Mouse (Mus musculus): ENCODE data around the gene Reep6. TPM values are rescaled to one million over a fixed set of nuclear protein-coding genes. Genes with fewer than 3 reads are reported as not detected.

The Reep6 gene
- polyA plus RNA-seq, 1 experiment = 17.6 TPM

DNA sequence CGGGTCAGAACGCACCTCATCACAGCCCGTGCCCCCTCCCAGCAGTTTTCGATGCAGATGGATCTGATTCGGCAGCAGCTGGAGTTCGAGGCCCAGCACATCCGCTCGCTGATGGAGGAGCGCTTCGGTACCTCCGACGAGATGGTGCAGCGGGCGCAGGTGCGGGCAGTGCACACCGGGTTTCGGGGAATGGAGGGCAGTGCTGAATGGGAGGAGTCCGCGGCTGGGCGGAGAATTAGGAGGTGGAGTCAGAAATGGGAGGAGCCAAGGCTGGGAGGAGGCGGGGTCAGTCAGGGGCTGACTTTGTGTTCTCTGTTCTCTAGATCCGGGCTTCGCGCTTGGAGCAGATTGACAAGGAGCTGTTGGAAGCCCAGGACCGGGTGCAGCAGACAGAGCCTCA, 24.9 kb upstream of the Reep6 start:
- H3K9me3 ChIP-seq (replicated peaks; ENCODE audit: control insufficient read depth, insufficient read depth, low read length, poor library complexity, severe bottlenecking) = no peaks in the 10 kb centered on the region
- H3K4me3 ChIP-seq (ENCODE audit: low read depth, low read length) = peak overlapping the region; percentile 77
- H3K27me3 ChIP-seq (ENCODE audit: control insufficient read depth, insufficient read depth, low read length, poor library complexity, severe bottlenecking) = no peaks in the 10 kb centered on the region
- TF ChIP-seq CTCF (IDR thresholded peaks at IDR 0.05; ENCODE audit: low read depth, low read length) = no peak
- peak; percentile 80 for TF ChIP-seq POLR2A (IDR thresholded peaks at IDR 0.05; ENCODE audit: insufficient read depth, low read length)
- peak overlapping the region; percentile 32 for H3K9ac ChIP-seq (ENCODE audit: low read depth, poor library complexity, severe bottlenecking)
- no peaks in the 10 kb centered on the region for H3K36me3 ChIP-seq (ENCODE audit: control insufficient read depth, insufficient read depth, low read length, poor library complexity, severe bottlenecking)
- H3K4me1 ChIP-seq (ENCODE audit: control insufficient read depth, insufficient read depth, low read length) = no peaks in the 10 kb centered on the region
- no peak overlapping the region for H3K27ac ChIP-seq (ENCODE audit: insufficient read depth, low read length)

DNA sequence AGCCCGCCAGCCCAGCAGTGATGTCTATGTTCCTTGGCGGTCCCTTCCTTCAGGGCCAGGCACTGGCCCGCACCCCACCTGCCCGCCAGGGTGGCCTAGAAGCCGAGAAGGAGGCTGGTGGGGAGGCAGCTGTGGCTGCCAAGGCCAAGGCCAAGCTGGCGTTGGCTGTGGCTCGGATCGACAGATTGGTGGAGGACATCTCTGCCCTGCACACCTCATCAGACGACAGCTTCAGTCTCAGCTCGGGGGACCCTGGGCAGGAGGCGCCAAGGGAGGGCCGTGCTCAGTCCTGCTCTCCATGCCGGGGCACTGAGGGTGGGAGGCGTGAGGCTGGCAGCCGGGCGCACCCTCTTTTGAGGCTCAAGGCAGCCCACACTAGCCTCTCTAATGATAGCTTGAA, 18.2 kb upstream of the Reep6 start:
- no peaks in the 10 kb centered on the region for H3K36me3 ChIP-seq (ENCODE audit: control insufficient read depth, insufficient read depth, low read length, poor library complexity, severe bottlenecking)
- H3K4me1 ChIP-seq (ENCODE audit: control insufficient read depth, insufficient read depth, low read length) = no peaks in the 10 kb centered on the region
- TF ChIP-seq EP300 (IDR thresholded peaks at IDR 0.05; ENCODE audit: insufficient read depth, low read depth, low read length) (no peak), CTCF (IDR thresholded peaks at IDR 0.05; ENCODE audit: low read depth, low read length) (no peak), POLR2A (IDR thresholded peaks at IDR 0.05; ENCODE audit: insufficient read depth, low read length) (no peak)

DNA sequence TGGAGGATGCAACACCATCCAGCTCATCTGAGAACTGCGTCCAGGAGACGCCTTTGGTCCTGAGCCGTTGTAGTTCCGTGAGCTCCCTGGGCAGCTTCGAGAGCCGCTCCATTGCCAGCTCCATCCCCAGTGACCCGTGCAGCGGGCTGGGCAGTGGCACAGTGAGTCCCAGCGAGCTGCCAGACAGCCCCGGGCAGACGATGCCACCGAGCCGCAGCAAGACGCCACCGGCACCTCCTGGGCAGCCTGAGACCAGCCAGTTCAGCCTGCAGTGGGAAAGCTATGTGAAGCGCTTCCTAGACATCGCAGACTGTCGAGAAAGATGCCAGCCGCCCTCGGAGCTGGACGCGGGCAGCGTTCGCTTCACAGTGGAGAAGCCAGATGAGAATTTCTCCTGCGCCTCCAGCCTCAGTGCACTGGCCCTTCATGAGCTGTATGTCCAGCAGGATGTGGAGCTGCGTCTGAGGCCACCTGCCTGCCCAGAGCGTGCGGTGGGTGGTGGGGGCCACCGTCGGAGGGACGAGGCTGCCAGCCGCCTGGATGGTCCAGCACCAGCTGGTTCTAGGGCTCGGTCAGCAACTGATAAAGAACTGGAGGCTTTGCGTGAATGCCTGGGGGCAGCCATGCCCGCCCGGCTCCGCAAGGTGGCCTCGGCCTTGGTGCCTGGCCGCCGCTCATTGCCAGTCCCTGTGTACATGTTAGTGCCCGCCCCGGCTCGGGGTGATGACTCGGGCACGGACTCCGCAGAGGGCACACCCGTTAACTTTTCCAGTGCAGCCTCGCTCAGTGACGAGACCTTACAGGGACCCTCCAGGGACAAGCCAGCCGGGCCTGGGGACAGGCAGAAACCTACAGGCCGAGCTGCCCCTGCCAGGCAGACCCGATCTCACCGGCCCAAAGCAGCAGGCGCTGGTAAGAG, 16.9 kb upstream of the Reep6 start:
- Histone ChIP-seq H3K36me3 (ENCODE audit: control insufficient read depth, insufficient read depth, low read length, poor library complexity, severe bottlenecking) (no peaks in the 10 kb centered on the region), H3K27me3 (ENCODE audit: control insufficient read depth, insufficient read depth, low read length, poor library complexity, severe bottlenecking) (no peaks in the 10 kb centered on the region), H3K9ac (ENCODE audit: low read depth, poor library complexity, severe bottlenecking) (peak overlapping the region; percentile 26; the same call in 1 of the 2 replicates), H3K27ac (ENCODE audit: insufficient read depth, low read length) (no peak overlapping the region), H3K4me1 (ENCODE audit: control insufficient read depth, insufficient read depth, low read length) (no peaks in the 10 kb centered on the region), H3K4me3 (ENCODE audit: low read depth, low read length) (peak overlapping the region; percentile 8), H3K9me3 (replicated peaks; ENCODE audit: control insufficient read depth, insufficient read depth, low read length, poor library complexity, severe bottlenecking) (no peaks in the 10 kb centered on the region)
- TF ChIP-seq POLR2A (IDR thresholded peaks at IDR 0.05; ENCODE audit: insufficient read depth, low read length) (no peak), EP300 (IDR thresholded peaks at IDR 0.05; ENCODE audit: insufficient read depth, low read depth, low read length) (no peak)

More for the DNA sequence above, 18.2 kb upstream of the Reep6 start:
- Histone ChIP-seq H3K27me3 (ENCODE audit: control insufficient read depth, insufficient read depth, low read length, poor library complexity, severe bottlenecking) (no peaks in the 10 kb centered on the region), H3K9me3 (replicated peaks; ENCODE audit: control insufficient read depth, insufficient read depth, low read length, poor library complexity, severe bottlenecking) (no peaks in the 10 kb centered on the region), H3K9ac (ENCODE audit: low read depth, poor library complexity, severe bottlenecking) (no peak overlapping the region), H3K4me3 (ENCODE audit: low read depth, low read length) (peak overlapping the region; percentile 44), H3K27ac (ENCODE audit: insufficient read depth, low read length) (no peak overlapping the region)

DNA sequence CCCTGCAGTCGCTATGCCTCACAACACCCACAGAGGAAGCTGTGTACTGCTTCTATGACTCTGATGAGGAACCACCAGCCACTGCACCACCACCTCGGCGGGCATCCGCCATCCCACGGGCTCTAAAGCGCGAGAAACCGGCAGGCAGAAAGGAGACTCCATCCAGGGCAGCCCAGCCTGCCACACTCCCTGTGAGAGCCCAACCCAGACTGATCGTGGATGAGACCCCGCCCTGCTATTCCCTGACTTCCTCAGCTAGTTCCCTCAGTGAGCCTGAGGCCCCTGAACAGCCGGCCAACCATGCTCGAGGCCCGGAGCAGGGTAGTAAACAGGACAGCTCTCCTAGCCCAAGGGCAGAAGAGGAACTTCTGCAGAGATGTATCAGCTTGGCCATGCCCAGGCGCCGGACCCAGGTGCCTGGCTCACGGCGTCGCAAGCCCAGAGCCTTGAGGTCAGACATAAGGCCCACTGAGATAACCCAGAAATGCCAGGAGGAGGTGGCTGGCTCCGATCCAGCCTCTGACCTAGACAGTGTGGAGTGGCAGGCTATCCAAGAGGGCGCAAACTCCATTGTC, 16.0 kb upstream of the Reep6 start:
- Histone ChIP-seq H3K4me1 (ENCODE audit: control insufficient read depth, insufficient read depth, low read length) (no peaks in the 10 kb centered on the region), H3K27me3 (ENCODE audit: control insufficient read depth, insufficient read depth, low read length, poor library complexity, severe bottlenecking) (no peaks in the 10 kb centered on the region), H3K4me3 (ENCODE audit: low read depth, low read length) (peak overlapping the region; percentile 8), H3K27ac (ENCODE audit: insufficient read depth, low read length) (no peak overlapping the region), H3K9ac (ENCODE audit: low read depth, poor library complexity, severe bottlenecking) (peak overlapping the region; percentile 26; the same call in 1 of the 2 replicates), H3K36me3 (ENCODE audit: control insufficient read depth, insufficient read depth, low read length, poor library complexity, severe bottlenecking) (no peaks in the 10 kb centered on the region), H3K9me3 (replicated peaks; ENCODE audit: control insufficient read depth, insufficient read depth, low read length, poor library complexity, severe bottlenecking) (no peaks in the 10 kb centered on the region)
- TF ChIP-seq CTCF (IDR thresholded peaks at IDR 0.05; ENCODE audit: low read depth, low read length) (no peak), POLR2A (IDR thresholded peaks at IDR 0.05; ENCODE audit: insufficient read depth, low read length) (no peak), EP300 (IDR thresholded peaks at IDR 0.05; ENCODE audit: insufficient read depth, low read depth, low read length) (no peak)

DNA sequence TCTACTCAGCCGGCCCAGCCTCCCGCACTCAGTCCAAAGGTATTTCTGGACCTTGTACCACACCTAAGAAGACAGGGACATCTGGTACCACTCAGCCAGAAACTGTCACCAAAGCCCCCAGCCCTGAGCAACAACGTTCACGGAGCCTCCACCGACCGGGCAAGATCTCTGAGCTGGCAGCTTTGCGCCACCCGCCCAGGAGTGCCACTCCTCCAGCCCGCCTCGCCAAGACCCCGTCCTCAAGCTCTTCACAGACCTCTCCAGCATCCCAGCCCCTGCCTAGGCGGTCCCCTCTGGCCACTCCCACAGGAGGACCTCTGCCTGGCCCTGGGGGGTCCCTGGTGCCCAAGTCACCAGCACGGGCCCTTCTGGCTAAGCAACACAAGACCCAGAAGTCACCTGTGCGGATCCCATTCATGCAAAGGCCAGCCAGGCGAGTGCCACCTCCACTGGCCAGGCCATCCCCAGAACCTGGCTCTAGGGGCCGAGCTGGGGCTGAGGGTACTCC, 15.2 kb upstream of the Reep6 start:
- no peaks in the 10 kb centered on the region for H3K9me3 ChIP-seq (replicated peaks; ENCODE audit: control insufficient read depth, insufficient read depth, low read length, poor library complexity, severe bottlenecking)
- no peak overlapping the region for H3K27ac ChIP-seq (ENCODE audit: insufficient read depth, low read length)
- H3K27me3 ChIP-seq (ENCODE audit: control insufficient read depth, insufficient read depth, low read length, poor library complexity, severe bottlenecking) = no peaks in the 10 kb centered on the region
- no peaks in the 10 kb centered on the region for H3K36me3 ChIP-seq (ENCODE audit: control insufficient read depth, insufficient read depth, low read length, poor library complexity, severe bottlenecking)
- H3K4me3 ChIP-seq (ENCODE audit: low read depth, low read length) = peak overlapping the region; percentile 14; the same call in 1 of the 2 replicates
- H3K9ac ChIP-seq (ENCODE audit: low read depth, poor library complexity, severe bottlenecking) = 0 out of 2 replicates have a peak overlapping the region, but pooled peaks have one; percentile 9
- no peaks in the 10 kb centered on the region for H3K4me1 ChIP-seq (ENCODE audit: control insufficient read depth, insufficient read depth, low read length)
- no peak for TF ChIP-seq CTCF (IDR thresholded peaks at IDR 0.05; ENCODE audit: low read depth, low read length)
- TF ChIP-seq EP300 (IDR thresholded peaks at IDR 0.05; ENCODE audit: insufficient read depth, low read depth, low read length) = no peak
- no peak for TF ChIP-seq POLR2A (IDR thresholded peaks at IDR 0.05; ENCODE audit: insufficient read depth, low read length)

DNA sequence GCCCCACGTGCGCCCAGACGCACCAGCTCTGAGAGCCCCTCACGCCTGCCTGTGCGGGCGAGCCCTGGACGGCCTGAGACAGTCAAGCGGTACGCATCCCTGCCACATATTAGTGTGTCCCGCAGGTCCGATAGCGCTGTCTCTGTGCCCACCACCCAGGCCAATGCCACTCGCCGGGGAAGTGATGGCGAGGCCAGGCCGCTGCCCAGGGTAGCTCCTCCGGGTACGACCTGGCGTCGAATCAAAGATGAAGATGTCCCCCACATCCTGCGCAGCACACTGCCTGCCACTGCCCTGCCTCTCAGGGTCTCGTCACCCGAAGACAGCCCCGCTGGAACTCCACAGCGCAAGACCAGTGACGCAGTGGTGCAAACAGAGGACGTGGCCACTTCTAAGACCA, 14.4 kb upstream of the Reep6 start:
- no peaks in the 10 kb centered on the region for H3K36me3 ChIP-seq (ENCODE audit: control insufficient read depth, insufficient read depth, low read length, poor library complexity, severe bottlenecking)
- TF ChIP-seq CTCF (IDR thresholded peaks at IDR 0.05; ENCODE audit: low read depth, low read length) (no peak), EP300 (IDR thresholded peaks at IDR 0.05; ENCODE audit: insufficient read depth, low read depth, low read length) (no peak), POLR2A (IDR thresholded peaks at IDR 0.05; ENCODE audit: insufficient read depth, low read length) (no peak)
- H3K4me3 ChIP-seq (ENCODE audit: low read depth, low read length) = peak overlapping the region; percentile 14
- no peaks in the 10 kb centered on the region for H3K4me1 ChIP-seq (ENCODE audit: control insufficient read depth, insufficient read depth, low read length)
- no peaks in the 10 kb centered on the region for H3K9me3 ChIP-seq (replicated peaks; ENCODE audit: control insufficient read depth, insufficient read depth, low read length, poor library complexity, severe bottlenecking)
- no peaks in the 10 kb centered on the region for H3K27me3 ChIP-seq (ENCODE audit: control insufficient read depth, insufficient read depth, low read length, poor library complexity, severe bottlenecking)
- H3K27ac ChIP-seq (ENCODE audit: insufficient read depth, low read length) = no peak overlapping the region
- H3K9ac ChIP-seq (ENCODE audit: low read depth, poor library complexity, severe bottlenecking) = 0 out of 2 replicates have a peak overlapping the region, but pooled peaks have one; percentile 9
